Mouse (Mus musculus) MEL (cell line): Measurements from ENCODE around the gene Ino80. TPM values are rescaled to one million over a fixed set of nuclear protein-coding genes. Genes with fewer than 3 reads are reported as not detected.

Source experiments
- DNase-seq: peaks from one replicate; pipeline ENCODE4 v3.0.0; 2011; ENCODE audit warnings: low read depth, low spot score
- H3K27ac ChIP-seq: 2 replicates; pipeline ENCODE4 v1.5.1; 2012; ENCODE audit warnings: low read depth, mild to moderate bottlenecking, control low read depth, low read length, moderate library complexity; ENCODE audit not compliant: control insufficient read depth
- H3K27me3 ChIP-seq, 2 experiments: fragments of 150-350 bp in 1 of 2; sonication (generic) in 1 of 2; 2 replicates each; pipeline ENCODE4 v1.6.1; 2012; ENCODE audit warnings: low read length in 2 of 2, mild to moderate bottlenecking in 2 of 2, improper control_type of control experiment in 1 of 2, moderate library complexity in 1 of 2; ENCODE audit not compliant: insufficient read depth in 2 of 2, control insufficient read depth in 1 of 2
- H3K36me3 ChIP-seq, 2 experiments: 2 replicates each; pipeline ENCODE4 v1.6.1; 2012 to 2014; ENCODE audit warnings: low read length in 2 of 2, improper control_type of control experiment in 1 of 2, inconsistent platforms in 1 of 2, mild to moderate bottlenecking in 1 of 2; ENCODE audit not compliant: insufficient read depth in 2 of 2, control insufficient read depth in 1 of 2
- H3K4me1 ChIP-seq, 2 experiments: fragments of 150-350 bp in 1 of 2; sonication (generic) in 1 of 2; 2 replicates each; pipeline ENCODE4 v1.6.1; 2012; ENCODE audit warnings: low read length in 2 of 2, improper control_type of control experiment in 1 of 2, mild to moderate bottlenecking in 1 of 2; ENCODE audit not compliant: insufficient read depth in 2 of 2, control insufficient read depth in 1 of 2
- H3K4me3 ChIP-seq, 2 experiments: fragments of 150-350 bp in 1 of 2; sonication (generic) in 1 of 2; 2 replicates each; pipeline ENCODE4 v1.5.1; 2012; ENCODE audit warnings: low read depth in 2 of 2, low read length in 2 of 2, mild to moderate bottlenecking in 2 of 2, moderate library complexity in 2 of 2, control low read depth in 1 of 2, improper control_type of control experiment in 1 of 2; ENCODE audit not compliant: control insufficient read depth in 1 of 2, insufficient read depth in 1 of 2
- H3K79me2 ChIP-seq: 2 replicates; pipeline ENCODE4 v1.6.1; 2012; ENCODE audit warnings: mild to moderate bottlenecking, low read length, moderate library complexity; ENCODE audit not compliant: control insufficient read depth, poor library complexity, insufficient read depth
- H3K9ac ChIP-seq: 2 replicates; pipeline ENCODE4 v1.6.1; 2012; ENCODE audit warnings: low read depth, mild to moderate bottlenecking, control low read depth, low read length, moderate library complexity; ENCODE audit not compliant: control insufficient read depth, poor library complexity, severe bottlenecking
- H3K9me3 ChIP-seq: fragments of 150-350 bp; sonication (generic); replicated peaks from 2 replicates; pipeline ENCODE4 v1.6.1; 2012; ENCODE audit warnings: mild to moderate bottlenecking, low read length, improper control_type of control experiment, moderate library complexity; ENCODE audit not compliant: insufficient read depth
- BHLHE40 ChIP-seq: IDR thresholded peaks from 2 replicates; pipeline ENCODE4 v1.6.1; 2012; ENCODE audit warnings: low read depth, mild to moderate bottlenecking, inconsistent platforms, low read length, improper control_type of control experiment, borderline replicate concordance
- ELF1 ChIP-seq: IDR thresholded peaks from 2 replicates; pipeline ENCODE4 v1.6.1; 2014; ENCODE audit warnings: low read depth, mild to moderate bottlenecking, inconsistent platforms, low read length, improper control_type of control experiment, moderate library complexity
- ETS1 ChIP-seq: IDR thresholded peaks from 2 replicates; pipeline ENCODE4 v1.6.1; 2012; ENCODE audit warnings: low read depth, mild to moderate bottlenecking, inconsistent platforms, low read length, improper control_type of control experiment, moderate library complexity
- GATA1 ChIP-seq: IDR thresholded peaks from 2 replicates; pipeline ENCODE4 v1.6.1; 2011; ENCODE audit warnings: low read depth, low read length, improper control_type of control experiment
- HCFC1 ChIP-seq: IDR thresholded peaks from 2 replicates; pipeline ENCODE4 v1.6.1; 2012; ENCODE audit warnings: low read depth, mild to moderate bottlenecking, inconsistent platforms, low read length, improper control_type of control experiment, moderate library complexity
- JUND ChIP-seq: IDR thresholded peaks from 2 replicates; pipeline ENCODE4 v1.6.1; 2011; ENCODE audit warnings: low read depth, mild to moderate bottlenecking, improper control_type of control experiment, low read length
- MAX ChIP-seq: IDR thresholded peaks from 2 replicates; pipeline ENCODE4 v1.6.1; 2011; ENCODE audit warnings: low read length, improper control_type of control experiment
- MAZ ChIP-seq: IDR thresholded peaks from 2 replicates; pipeline ENCODE4 v1.6.1; 2012; ENCODE audit warnings: low read depth, mild to moderate bottlenecking, inconsistent platforms, low read length, improper control_type of control experiment
- MXI1 ChIP-seq: IDR thresholded peaks from 2 replicates; pipeline ENCODE4 v1.6.1; 2011; ENCODE audit warnings: mild to moderate bottlenecking, low read depth, low read length, improper control_type of control experiment
- MYC ChIP-seq: IDR thresholded peaks from 2 replicates; pipeline ENCODE4 v1.6.1; 2011; ENCODE audit warnings: low read depth, mild to moderate bottlenecking, low read length, improper control_type of control experiment, moderate library complexity
- NRF1 ChIP-seq: IDR thresholded peaks from 2 replicates; pipeline ENCODE4 v1.6.1; 2014; ENCODE audit warnings: low read depth, mild to moderate bottlenecking, inconsistent platforms, low read length, improper control_type of control experiment, moderate library complexity; ENCODE audit not compliant: poor library complexity, insufficient read depth, severe bottlenecking
- POLR2A ChIP-seq, 2 experiments: IDR thresholded peaks; 2 replicates each; pipeline ENCODE4 v1.6.1; 2011 to 2012; ENCODE audit warnings: low read length in 2 of 2, mild to moderate bottlenecking in 2 of 2, control low read depth in 1 of 2, improper control_type of control experiment in 1 of 2, low read depth in 1 of 2, moderate library complexity in 1 of 2; ENCODE audit not compliant: control insufficient read depth in 1 of 2, insufficient read depth in 1 of 2, poor library complexity in 1 of 2
- POLR2AphosphoS2 ChIP-seq: IDR thresholded peaks from 2 replicates; pipeline ENCODE4 v1.6.1; 2011; ENCODE audit warnings: low read length, improper control_type of control experiment
- RCOR1 ChIP-seq: IDR thresholded peaks from 2 replicates; pipeline ENCODE4 v1.6.1; 2012; ENCODE audit warnings: low read depth, mild to moderate bottlenecking, inconsistent platforms, low read length, improper control_type of control experiment
- SIN3A ChIP-seq: IDR thresholded peaks from 2 replicates; pipeline ENCODE4 v1.6.1; 2012; ENCODE audit warnings: low read length, improper control_type of control experiment, inconsistent platforms
- SMC3 ChIP-seq: IDR thresholded peaks from 2 replicates; pipeline ENCODE4 v1.6.1; 2011; ENCODE audit warnings: low read depth, low read length, improper control_type of control experiment
- TAL1 ChIP-seq: IDR thresholded peaks from 2 replicates; pipeline ENCODE4 v1.6.1; 2012; ENCODE audit warnings: mild to moderate bottlenecking, inconsistent platforms, low read length, moderate library complexity, mixed read lengths
- TBP ChIP-seq: IDR thresholded peaks from 2 replicates; pipeline ENCODE4 v1.8.0; 2011; ENCODE audit warnings: low read depth, low read length, improper control_type of control experiment
- TCF12 ChIP-seq: IDR thresholded peaks from 2 replicates; pipeline ENCODE4 v1.6.1; 2014; ENCODE audit warnings: low read depth, mild to moderate bottlenecking, inconsistent platforms, low read length, improper control_type of control experiment, moderate library complexity
- USF2 ChIP-seq, 2 experiments: IDR thresholded peaks; 2 replicates each; pipeline ENCODE4 v1.6.1; 2011 to 2012; ENCODE audit warnings: improper control_type of control experiment in 2 of 2, low read length in 2 of 2, borderline replicate concordance in 1 of 2, inconsistent platforms in 1 of 2, low read depth in 1 of 2, mild to moderate bottlenecking in 1 of 2; ENCODE audit not compliant: insufficient read depth in 1 of 2
- ZC3H11A ChIP-seq: IDR thresholded peaks from 2 replicates; pipeline ENCODE4 v1.6.1; 2012; ENCODE audit warnings: low read depth, mild to moderate bottlenecking, inconsistent platforms, low read length, improper control_type of control experiment
- ZKSCAN1 ChIP-seq: IDR thresholded peaks from 2 replicates; pipeline ENCODE4 v1.6.1; 2012; ENCODE audit warnings: low read depth, mild to moderate bottlenecking, inconsistent platforms, low read length, improper control_type of control experiment, moderate library complexity
- polyA plus RNA-seq, 2 experiments: library from polyadenylated mRNA; stranded (reverse) in 1 of 2; unstranded in 1 of 2; fragments of >175 nt in 1 of 2; fragments of >200 nt in 1 of 2; gene quantifications; 2 replicates each; pipeline versions ENCODE4 v1.2.1 to v1.2.4; 2012; ENCODE audit warnings: low replicate concordance in 2 of 2, low read depth in 1 of 2; ENCODE audit not compliant: insufficient read length in 2 of 2, insufficient read depth in 1 of 2, missing spikeins in 1 of 2
- total RNA-seq: library from RNA; depleted of rRNA; stranded (reverse); fragments of 300-350 nt; gene quantifications from 2 replicates; pipeline ENCODE4 v1.2.3, GENCODE M21; 2012

Gene Ino80
- total and polyA plus RNA-seq, 3 experiments = 13.9 to 37.9 (median 23.1) TPM

DNA sequence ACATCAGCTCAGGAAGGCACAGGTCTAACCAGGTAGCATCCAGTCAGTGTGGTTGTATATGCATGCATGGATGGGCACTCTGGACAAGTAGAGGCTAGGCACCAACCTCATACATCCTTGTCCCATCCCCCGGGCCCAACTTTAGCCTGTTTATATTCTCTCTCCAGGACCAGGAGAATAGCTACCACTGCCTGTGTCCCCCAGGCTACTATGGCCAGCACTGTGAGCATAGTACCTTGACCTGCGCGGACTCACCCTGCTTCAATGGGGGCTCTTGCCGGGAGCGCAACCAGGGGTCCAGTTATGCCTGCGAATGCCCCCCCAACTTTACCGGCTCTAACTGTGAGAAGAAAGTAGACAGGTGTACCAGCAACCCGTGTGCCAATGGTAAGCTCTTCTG, 146.7 kb downstream of the Ino80 start:
- Histone ChIP-seq H3K9ac (no peak overlapping the region), H3K27me3 (peaks cover 8 to 12% of the 10 kb centered on the region in 2 experiments), H3K4me3 (no peak overlapping the region), H3K27ac (no peak overlapping the region), H3K9me3 (no peaks in the 10 kb centered on the region), H3K36me3 (peaks cover 0 to 2% of the 10 kb centered on the region in 2 experiments; a peak in 1 of 4 replicates), H3K79me2 (no peaks in the 10 kb centered on the region), H3K4me1 (peaks cover 0 to 3% of the 10 kb centered on the region in 2 experiments; a peak in 3 of 4 replicates)
- TF ChIP-seq ELF1 (no peak), MXI1 (no peak), JUND (no peak), POLR2AphosphoS2 (no peak), SIN3A (no peak), POLR2A (IDR thresholded peaks at IDR 0.05; ENCODE audit: control insufficient read depth in 1 of 2, insufficient read depth in 1 of 2, low read depth in 1 of 2, low read length in 2 of 2, poor library complexity in 1 of 2) (no peak), MAZ (no peak), USF2 (IDR thresholded peaks at IDR 0.05; ENCODE audit: borderline replicate concordance in 1 of 2, insufficient read depth in 1 of 2, low read depth in 1 of 2, low read length in 2 of 2) (no peak), NRF1 (no peak)
- DNase-seq = no peak

DNA sequence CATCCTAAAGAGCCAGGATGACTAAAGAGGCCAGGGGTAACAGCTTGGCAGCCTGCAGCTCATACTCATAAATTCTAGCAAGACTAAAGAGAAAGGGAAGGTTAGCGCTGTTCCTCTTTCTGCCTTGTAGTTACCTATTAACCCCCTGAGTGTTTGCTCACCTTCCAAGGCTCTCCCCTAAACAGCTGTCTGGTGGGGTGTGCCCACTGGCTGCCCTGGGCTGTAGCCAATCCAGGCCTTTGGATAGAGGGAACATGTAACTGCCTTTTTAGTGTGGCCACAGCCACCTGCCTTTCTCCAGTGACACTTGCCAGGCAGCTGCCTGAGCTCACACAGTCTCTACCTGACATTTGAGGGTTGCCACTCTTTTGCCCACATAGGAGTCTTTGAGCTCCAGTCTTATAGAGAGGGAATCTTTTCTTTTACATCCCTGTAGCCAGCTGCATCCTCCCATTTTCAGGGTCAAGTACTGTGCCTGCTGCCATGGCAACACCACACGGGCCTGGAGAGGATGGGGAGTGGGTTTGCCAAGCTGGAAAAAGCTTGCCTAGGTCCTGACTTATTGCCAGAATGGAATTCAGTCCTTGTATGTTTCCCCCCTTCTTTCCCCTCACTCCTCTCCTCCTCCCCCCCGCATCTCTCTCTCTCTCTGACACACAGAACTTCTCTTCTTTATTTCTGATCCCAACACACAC, 148.2 kb downstream of the Ino80 start:
- DNase-seq = no peak
- H3K36me3 ChIP-seq = no peaks in the 10 kb centered on the region
- H3K27ac ChIP-seq = no peak overlapping the region
- no peak for TF ChIP-seq ELF1
- TF ChIP-seq TAL1 = no peak
- no peak for TF ChIP-seq NRF1
- no peak for TF ChIP-seq TCF12
- TF ChIP-seq ZKSCAN1 = no peak
- TF ChIP-seq BHLHE40 = no peak
- no peak for TF ChIP-seq POLR2AphosphoS2
- TF ChIP-seq MAX = no peak
- no peak for TF ChIP-seq GATA1
- TF ChIP-seq HCFC1 = no peak
- no peak for TF ChIP-seq USF2 (IDR thresholded peaks at IDR 0.05; ENCODE audit: borderline replicate concordance in 1 of 2, insufficient read depth in 1 of 2, low read depth in 1 of 2, low read length in 2 of 2)
- no peak for TF ChIP-seq SMC3
- no peak for TF ChIP-seq MAZ
- no peak for TF ChIP-seq MYC
- TF ChIP-seq ZC3H11A = no peak
- no peak for TF ChIP-seq JUND
- TF ChIP-seq ETS1 = no peak
- no peak for TF ChIP-seq TBP
- no peak for TF ChIP-seq RCOR1
- H3K79me2 ChIP-seq = no peaks in the 10 kb centered on the region
- H3K9me3 ChIP-seq = no peaks in the 10 kb centered on the region
- no peak overlapping the region for H3K4me3 ChIP-seq
- H3K9ac ChIP-seq = no peak overlapping the region
- peaks cover 0 to 10% of the 10 kb centered on the region in 2 experiments; a peak in 3 of 4 replicates for H3K4me1 ChIP-seq
- peaks cover 12 to 20% of the 10 kb centered on the region in 2 experiments for H3K27me3 ChIP-seq
